Mouse (Mus musculus): ENCODE measurements around the gene Eef1b2.

GRCm38 (mm10) chr1:63188536-63188935 lies 11.9 kb downstream of the Eef1b2 start:
- TF ChIP-seq CTCF (IDR thresholded peaks at IDR 0.05; ENCODE audit: low read depth) (no peak), EP300 (IDR thresholded peaks at IDR 0.05; ENCODE audit: low read depth) (no peak)
